Mouse (Mus musculus): ENCODE results near the gene Clk2. TPM values are rescaled to one million over a fixed set of nuclear protein-coding genes. Genes with fewer than 3 reads are reported as not detected.
A peak's percentile ranks its signal among the peaks of the same experiment; 100 is the strongest.

Gene Clk2
- polyA plus RNA-seq, 1 experiment from 2014 or later: 18.9 TPM

DNA sequence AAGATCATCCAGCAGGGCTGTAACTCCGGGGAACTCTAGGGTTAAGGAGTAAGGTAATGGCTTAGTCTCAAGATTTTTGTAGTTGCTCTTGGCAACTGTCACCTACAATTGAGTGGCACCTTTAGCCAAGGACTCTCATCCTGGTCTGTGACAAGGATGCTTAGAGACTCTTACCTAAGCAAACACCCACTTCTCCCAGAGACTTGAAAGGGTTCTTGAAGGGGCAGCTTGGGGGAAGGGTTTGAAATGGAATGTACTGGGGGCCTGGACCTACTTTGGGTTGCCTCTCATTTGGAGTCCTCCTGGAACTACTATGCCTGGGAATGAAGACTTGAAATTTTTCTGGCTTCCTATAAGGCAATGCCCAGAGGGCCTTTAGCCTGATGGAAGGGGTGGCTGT lies 53.7 kb downstream of the Clk2 start:
- no peak for ATAC-seq (ENCODE audit: insufficient read depth, low FRiP score)
- Histone ChIP-seq H3K4me3 (replicated peaks; ENCODE audit: low read length) (no peak overlapping the region), H3K4me2 (ENCODE audit: low read depth, low read length) (no peak overlapping the region), H3K36me3 (ENCODE audit: control insufficient read depth, insufficient read depth, low read length) (no peaks in the 10 kb centered on the region), H3K4me1 (ENCODE audit: control insufficient read depth, insufficient read depth, low read length) (peaks cover 12% of the 10 kb centered on the region), H3K9ac (ENCODE audit: low read length) (no peak overlapping the region), H3K27ac (ENCODE audit: low read length) (no peak overlapping the region), H3K9me3 (replicated peaks; ENCODE audit: control insufficient read depth, low read length) (no peaks in the 10 kb centered on the region), H3K27me3 (ENCODE audit: control insufficient read depth, insufficient read depth, low read length) (no peaks in the 10 kb centered on the region)
- WGBS: 89% methylated on average over 1 of the region's 1 CpGs

DNA sequence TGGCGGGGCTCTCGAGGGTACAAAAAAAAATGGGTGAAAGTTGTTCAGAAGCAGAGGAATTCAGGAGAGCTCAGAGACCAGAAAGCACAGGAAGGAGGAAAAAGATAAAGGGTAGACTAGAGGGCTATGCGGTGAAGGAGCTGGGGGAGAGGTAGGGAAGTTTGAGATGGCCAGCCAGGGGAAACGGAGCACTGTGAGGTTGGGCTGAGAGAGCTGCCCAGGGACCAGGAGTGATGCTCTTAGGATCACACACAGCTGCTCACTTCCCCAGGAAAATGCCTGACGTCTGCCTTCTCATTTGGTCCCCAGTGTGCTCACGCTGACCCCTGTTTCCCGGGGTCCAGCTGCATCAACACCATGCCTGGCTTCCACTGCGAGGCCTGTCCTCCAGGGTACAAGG lies 55.0 kb downstream of the Clk2 start:
- WGBS: 37% methylated on average over 8 of the region's 8 CpGs
- ATAC-seq (ENCODE audit: insufficient read depth, low FRiP score): no peak
- H3K27ac ChIP-seq (ENCODE audit: low read length): no peak overlapping the region

DNA sequence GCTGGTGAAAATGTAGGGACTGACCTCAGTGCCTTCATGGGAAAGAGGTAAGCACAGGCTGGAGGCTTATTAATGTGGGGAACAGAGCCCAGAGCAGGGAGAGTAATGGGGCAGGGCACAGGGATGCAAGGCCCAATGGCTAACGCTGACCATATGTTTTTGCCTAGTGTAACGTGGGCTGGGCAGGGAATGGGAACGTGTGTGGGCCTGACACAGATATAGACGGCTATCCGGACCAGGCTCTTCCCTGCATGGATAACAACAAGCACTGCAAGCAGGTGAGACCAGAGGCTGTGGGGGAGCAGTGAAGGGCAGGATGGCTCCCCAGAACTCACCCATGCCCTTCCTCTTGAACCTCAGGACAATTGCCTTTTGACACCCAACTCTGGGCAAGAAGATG lies 56.6 kb downstream of the Clk2 start:
- Histone ChIP-seq H3K27me3 (ENCODE audit: control insufficient read depth, insufficient read depth, low read length) (no peaks in the 10 kb centered on the region; the same call in 1 of the 2 replicates), H3K4me1 (ENCODE audit: control insufficient read depth, insufficient read depth, low read length) (peaks cover 5% of the 10 kb centered on the region), H3K9ac (ENCODE audit: low read length) (no peak overlapping the region), H3K9me3 (replicated peaks; ENCODE audit: control insufficient read depth, low read length) (no peaks in the 10 kb centered on the region), H3K4me2 (ENCODE audit: low read depth, low read length) (no peak overlapping the region), H3K36me3 (ENCODE audit: control insufficient read depth, insufficient read depth, low read length) (no peaks in the 10 kb centered on the region), H3K27ac (ENCODE audit: low read length) (no peak overlapping the region), H3K4me3 (replicated peaks; ENCODE audit: low read length) (no peak overlapping the region)
- ATAC-seq (ENCODE audit: insufficient read depth, low FRiP score): no peak
- WGBS: 82% methylated on average over 5 of the region's 5 CpGs

More for the DNA sequence above, 55.0 kb downstream of the Clk2 start:
- no peak overlapping the region for H3K4me2 ChIP-seq (ENCODE audit: low read depth, low read length)
- H3K4me1 ChIP-seq (ENCODE audit: control insufficient read depth, insufficient read depth, low read length): peaks cover 12% of the 10 kb centered on the region
- no peaks in the 10 kb centered on the region for H3K9me3 ChIP-seq (replicated peaks; ENCODE audit: control insufficient read depth, low read length)
- no peaks in the 10 kb centered on the region for H3K36me3 ChIP-seq (ENCODE audit: control insufficient read depth, insufficient read depth, low read length)
- peak overlapping the region; percentile 27; the same call in 1 of the 2 replicates for H3K9ac ChIP-seq (ENCODE audit: low read length)
- H3K4me3 ChIP-seq (replicated peaks; ENCODE audit: low read length): no peak overlapping the region
- H3K27me3 ChIP-seq (ENCODE audit: control insufficient read depth, insufficient read depth, low read length): no peaks in the 10 kb centered on the region

DNA sequence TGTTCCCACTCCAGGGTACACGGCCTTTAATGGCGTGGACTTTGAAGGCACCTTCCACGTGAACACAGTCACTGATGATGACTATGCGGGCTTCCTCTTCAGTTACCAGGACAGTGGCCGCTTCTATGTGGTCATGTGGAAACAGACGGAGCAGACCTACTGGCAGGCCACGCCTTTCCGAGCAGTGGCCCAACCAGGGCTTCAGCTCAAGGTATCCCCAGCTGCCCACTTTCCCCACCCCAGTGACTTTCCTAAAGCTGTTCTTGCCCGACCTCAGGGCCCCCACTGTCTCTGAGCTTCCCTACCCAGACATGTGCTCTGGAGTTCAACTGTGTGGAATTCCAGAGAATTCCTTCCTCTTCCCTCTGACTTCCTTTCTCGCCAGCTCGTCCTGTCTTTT lies 60.2 kb downstream of the Clk2 start:
- WGBS: 73% methylated on average over 11 of the region's 11 CpGs

DNA sequence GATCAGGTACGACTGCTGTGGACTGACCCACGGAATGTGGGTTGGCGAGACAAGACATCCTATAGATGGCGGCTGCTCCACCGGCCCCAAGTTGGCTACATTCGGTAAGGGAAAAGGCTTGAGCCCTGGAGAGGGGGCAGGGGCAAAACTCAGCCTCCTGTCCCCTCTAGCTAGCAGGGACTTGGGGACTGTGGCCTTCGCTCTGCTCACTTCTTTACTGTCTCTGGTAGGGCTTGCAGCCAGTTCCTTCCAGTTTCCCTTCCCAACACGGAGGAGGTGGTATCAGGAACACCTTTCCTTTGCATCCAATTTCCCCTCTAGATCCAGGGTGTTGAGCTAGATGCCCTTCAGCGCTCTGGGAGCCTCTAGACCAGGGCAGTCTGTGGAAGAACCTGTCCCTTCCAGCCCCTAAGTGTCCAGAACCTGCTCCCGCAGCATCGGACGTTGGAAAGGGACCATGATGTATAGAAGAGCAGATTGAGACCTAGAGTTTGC lies 60.8 kb downstream of the Clk2 start:
- peaks cover 28% of the 10 kb centered on the region for H3K4me1 ChIP-seq (ENCODE audit: control insufficient read depth, insufficient read depth, low read length)
- no peaks in the 10 kb centered on the region for H3K9me3 ChIP-seq (replicated peaks; ENCODE audit: control insufficient read depth, low read length)
- no peak overlapping the region; the same call in 1 of the 2 replicates for H3K9ac ChIP-seq (ENCODE audit: low read length)
- no peaks in the 10 kb centered on the region; the same call in 1 of the 2 replicates for H3K27me3 ChIP-seq (ENCODE audit: control insufficient read depth, insufficient read depth, low read length)
- H3K36me3 ChIP-seq (ENCODE audit: control insufficient read depth, insufficient read depth, low read length): no peaks in the 10 kb centered on the region
- 53% methylated on average over 12 of the region's 12 CpGs for WGBS
- ATAC-seq (ENCODE audit: insufficient read depth, low FRiP score): no peak
- H3K4me2 ChIP-seq (ENCODE audit: low read depth, low read length): no peak overlapping the region
- no peak overlapping the region for H3K27ac ChIP-seq (ENCODE audit: low read length)
- H3K4me3 ChIP-seq (replicated peaks; ENCODE audit: low read length): no peak overlapping the region

More for the DNA sequence above, 60.2 kb downstream of the Clk2 start:
- Histone ChIP-seq H3K9me3 (replicated peaks; ENCODE audit: control insufficient read depth, low read length) (no peaks in the 10 kb centered on the region), H3K9ac (ENCODE audit: low read length) (no peak overlapping the region), H3K27me3 (ENCODE audit: control insufficient read depth, insufficient read depth, low read length) (no peaks in the 10 kb centered on the region; the same call in 1 of the 2 replicates), H3K4me2 (ENCODE audit: low read depth, low read length) (no peak overlapping the region), H3K4me3 (replicated peaks; ENCODE audit: low read length) (no peak overlapping the region), H3K4me1 (ENCODE audit: control insufficient read depth, insufficient read depth, low read length) (peaks cover 28% of the 10 kb centered on the region), H3K27ac (ENCODE audit: low read length) (no peak overlapping the region), H3K36me3 (ENCODE audit: control insufficient read depth, insufficient read depth, low read length) (no peaks in the 10 kb centered on the region)
- ATAC-seq (ENCODE audit: insufficient read depth, low FRiP score): no peak

DNA sequence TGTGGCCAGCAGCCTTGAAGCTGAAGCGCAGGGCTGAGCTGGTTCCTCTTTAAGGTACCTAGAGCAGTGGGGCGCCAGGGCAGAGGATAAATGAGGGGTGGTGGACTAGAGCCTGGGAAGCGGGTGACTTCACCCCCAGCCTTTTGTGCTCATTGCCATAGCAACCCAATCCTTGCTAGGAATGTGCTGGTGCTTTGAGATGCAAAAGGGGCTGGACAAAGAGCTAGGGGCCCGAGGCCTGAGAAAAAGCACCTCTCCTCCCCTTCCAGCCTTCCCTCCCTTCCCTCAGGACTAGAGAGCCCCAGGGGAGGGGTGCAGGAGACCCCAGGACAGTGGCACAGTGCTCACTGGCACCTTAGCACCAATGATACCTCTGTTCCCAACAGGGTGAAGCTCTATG lies 61.3 kb downstream of the Clk2 start:
- 46% methylated on average over 4 of the region's 4 CpGs for WGBS
- Histone ChIP-seq H3K4me3 (replicated peaks; ENCODE audit: low read length) (no peak overlapping the region), H3K36me3 (ENCODE audit: control insufficient read depth, insufficient read depth, low read length) (no peaks in the 10 kb centered on the region), H3K9me3 (replicated peaks; ENCODE audit: control insufficient read depth, low read length) (no peaks in the 10 kb centered on the region), H3K4me1 (ENCODE audit: control insufficient read depth, insufficient read depth, low read length) (peaks cover 28% of the 10 kb centered on the region), H3K9ac (ENCODE audit: low read length) (no peak overlapping the region), H3K4me2 (ENCODE audit: low read depth, low read length) (0 out of 2 replicates have a peak overlapping the region, but pooled peaks have one; percentile 85), H3K27ac (ENCODE audit: low read length) (no peak overlapping the region), H3K27me3 (ENCODE audit: control insufficient read depth, insufficient read depth, low read length) (no peaks in the 10 kb centered on the region; the same call in 1 of the 2 replicates)
- no peak for ATAC-seq (ENCODE audit: insufficient read depth, low FRiP score)

DNA sequence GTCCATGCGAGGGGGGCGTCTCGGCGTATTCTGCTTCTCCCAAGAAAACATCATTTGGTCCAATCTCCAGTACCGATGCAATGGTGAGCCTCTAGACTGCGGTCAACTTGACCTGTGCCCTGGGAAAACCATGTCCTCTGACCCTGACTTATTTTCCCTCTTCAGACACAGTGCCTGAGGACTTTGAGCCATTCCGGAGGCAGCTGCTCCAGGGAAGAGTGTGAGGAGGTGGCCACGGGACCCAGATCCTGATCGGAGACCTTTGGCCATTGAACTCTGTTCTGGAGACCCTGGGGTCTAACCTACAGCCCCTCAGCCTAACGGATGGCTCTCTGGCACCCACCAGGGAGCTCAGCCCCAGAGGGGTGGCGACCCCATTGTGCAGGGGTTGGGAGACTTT lies 61.8 kb downstream of the Clk2 start:
- Histone ChIP-seq H3K4me3 (replicated peaks; ENCODE audit: low read length) (peak overlapping the region; percentile 52), H3K4me1 (ENCODE audit: control insufficient read depth, insufficient read depth, low read length) (peaks cover 28% of the 10 kb centered on the region), H3K27me3 (ENCODE audit: control insufficient read depth, insufficient read depth, low read length) (no peaks in the 10 kb centered on the region; the same call in 1 of the 2 replicates), H3K4me2 (ENCODE audit: low read depth, low read length) (peak overlapping the region; percentile 85; the same call in 1 of the 2 replicates), H3K27ac (ENCODE audit: low read length) (no peak overlapping the region), H3K36me3 (ENCODE audit: control insufficient read depth, insufficient read depth, low read length) (no peaks in the 10 kb centered on the region), H3K9me3 (replicated peaks; ENCODE audit: control insufficient read depth, low read length) (no peaks in the 10 kb centered on the region), H3K9ac (ENCODE audit: low read length) (peak overlapping the region; percentile 60)
- WGBS: 34% methylated on average over 11 of the region's 11 CpGs
- no peak for ATAC-seq (ENCODE audit: insufficient read depth, low FRiP score)

Other genes starting within 250 kb of the Clk2 start
- gene Ash1l, start 214.2 kb upstream of the Clk2 start, polyA plus RNA-seq (2015; fragmentation: Nextera tagmentation; extraction: Ambion mirVana): 16.9 and 19.3 TPM in 2 replicates
- gene Dap3, start 213.6 kb upstream of the Clk2 start, polyA plus RNA-seq (2015; fragmentation: Nextera tagmentation; extraction: Ambion mirVana): 123 and 132 TPM in 2 replicates
- 19.2 and 22.8 TPM in 2 replicates for gene Rusc1, start 71.5 kb upstream of the Clk2 start, polyA plus RNA-seq (2015; fragmentation: Nextera tagmentation; extraction: Ambion mirVana)
- not detected in 2 replicates for gene Gm43738, start 63.7 kb upstream of the Clk2 start, polyA plus RNA-seq (2015; fragmentation: Nextera tagmentation; extraction: Ambion mirVana)
- 340 and 368 TPM in 2 replicates for gene Fdps, start 62.8 kb upstream of the Clk2 start, polyA plus RNA-seq (2015; fragmentation: Nextera tagmentation; extraction: Ambion mirVana)
- gene Pklr, start 28.7 kb upstream of the Clk2 start, polyA plus RNA-seq (2015; fragmentation: Nextera tagmentation; extraction: Ambion mirVana): 14.3 and 22.0 TPM in 2 replicates
- gene Hcn3, start 4.6 kb upstream of the Clk2 start, polyA plus RNA-seq (2015; fragmentation: Nextera tagmentation; extraction: Ambion mirVana): 1.7 and 1.8 TPM in 2 replicates
- gene Scamp3, start 12.7 kb downstream of the Clk2 start, polyA plus RNA-seq (2015; fragmentation: Nextera tagmentation; extraction: Ambion mirVana): 104 and 113 TPM in 2 replicates
- 22.0 and 23.9 TPM in 2 replicates for gene Fam189b, start 18.3 kb downstream of the Clk2 start, polyA plus RNA-seq (2015; fragmentation: Nextera tagmentation; extraction: Ambion mirVana)
- gene Gba, start 38.1 kb downstream of the Clk2 start, polyA plus RNA-seq (2015; fragmentation: Nextera tagmentation; extraction: Ambion mirVana): 55.4 and 63.9 TPM in 2 replicates
- 38.8 and 45.2 TPM in 2 replicates for gene Thbs3, start 50.4 kb downstream of the Clk2 start, polyA plus RNA-seq (2015; fragmentation: Nextera tagmentation; extraction: Ambion mirVana)
- 172 and 177 TPM in 2 replicates for gene Mtx1, start 62.3 kb downstream of the Clk2 start, polyA plus RNA-seq (2015; fragmentation: Nextera tagmentation; extraction: Ambion mirVana)
- gene Muc1, start 64.3 kb downstream of the Clk2 start, polyA plus RNA-seq (2015; fragmentation: Nextera tagmentation; extraction: Ambion mirVana): 112 and 164 TPM in 2 replicates
- gene Krtcap2, start 81.2 kb downstream of the Clk2 start, polyA plus RNA-seq (2015; fragmentation: Nextera tagmentation; extraction: Ambion mirVana): 318 and 325 TPM in 2 replicates
- 4.4 and 4.8 TPM in 2 replicates for gene Trim46, start 81.5 kb downstream of the Clk2 start, polyA plus RNA-seq (2015; fragmentation: Nextera tagmentation; extraction: Ambion mirVana)
- 119 and 131 TPM in 2 replicates for gene Dpm3, start 94.6 kb downstream of the Clk2 start, polyA plus RNA-seq (2015; fragmentation: Nextera tagmentation; extraction: Ambion mirVana)
- 81.7 and 83.1 TPM in 2 replicates for gene Slc50a1, start 105.8 kb downstream of the Clk2 start, polyA plus RNA-seq (2015; fragmentation: Nextera tagmentation; extraction: Ambion mirVana)
- 41.5 and 44.7 TPM in 2 replicates for gene Efna1, start 116.3 kb downstream of the Clk2 start, polyA plus RNA-seq (2015; fragmentation: Nextera tagmentation; extraction: Ambion mirVana)
- 13.0 and 16.0 TPM in 2 replicates for gene Efna3, start 158.2 kb downstream of the Clk2 start, polyA plus RNA-seq (2015; fragmentation: Nextera tagmentation; extraction: Ambion mirVana)
- 15.0 and 15.5 TPM in 2 replicates for gene Efna4, start 173.2 kb downstream of the Clk2 start, polyA plus RNA-seq (2015; fragmentation: Nextera tagmentation; extraction: Ambion mirVana)
- 61.1 and 69.5 TPM in 2 replicates for gene Adam15, start 185.2 kb downstream of the Clk2 start, polyA plus RNA-seq (2015; fragmentation: Nextera tagmentation; extraction: Ambion mirVana)
- 0.45 and 0.49 TPM in 2 replicates for gene Dcst2, start 197.2 kb downstream of the Clk2 start, polyA plus RNA-seq (2015; fragmentation: Nextera tagmentation; extraction: Ambion mirVana)
- 0.70 and 0.89 TPM in 2 replicates for gene Dcst1, start 200.5 kb downstream of the Clk2 start, polyA plus RNA-seq (2015; fragmentation: Nextera tagmentation; extraction: Ambion mirVana)
- 8.0 and 9.2 TPM in 2 replicates for gene Zbtb7b, start 230.0 kb downstream of the Clk2 start, polyA plus RNA-seq (2015; fragmentation: Nextera tagmentation; extraction: Ambion mirVana)
- not detected in 2 replicates for gene Lenep, start 238.0 kb downstream of the Clk2 start, polyA plus RNA-seq (2015; fragmentation: Nextera tagmentation; extraction: Ambion mirVana)
- 27.5 and 28.6 TPM in 2 replicates for gene Flad1, start 247.1 kb downstream of the Clk2 start, polyA plus RNA-seq (2015; fragmentation: Nextera tagmentation; extraction: Ambion mirVana)